Mouse (Mus musculus) small intestine, adult 2 months (tissue): ENCODE results near the gene Lypd3.
A peak's percentile ranks its signal among the peaks of the same experiment; 100 is the strongest.

Source experiments
- CTCF ChIP-seq: fragments of 200-500 bp; IDR thresholded peaks from 2 replicates; pipeline ENCODE4 v1.5.1; 2012; ENCODE audit warnings: low read depth, mild to moderate bottlenecking, control low read depth, inconsistent platforms, low read length, moderate library complexity, mixed read lengths; ENCODE audit not compliant: insufficient replicate concordance, insufficient read length; ENCODE audit errors: extremely low read depth
- POLR2A ChIP-seq: fragments of 200-500 bp; IDR thresholded peaks from 2 replicates; pipeline ENCODE4 v1.6.1; 2012; ENCODE audit warnings: low read depth, mild to moderate bottlenecking, control low read depth, inconsistent platforms, low read length, moderate library complexity

DNA sequence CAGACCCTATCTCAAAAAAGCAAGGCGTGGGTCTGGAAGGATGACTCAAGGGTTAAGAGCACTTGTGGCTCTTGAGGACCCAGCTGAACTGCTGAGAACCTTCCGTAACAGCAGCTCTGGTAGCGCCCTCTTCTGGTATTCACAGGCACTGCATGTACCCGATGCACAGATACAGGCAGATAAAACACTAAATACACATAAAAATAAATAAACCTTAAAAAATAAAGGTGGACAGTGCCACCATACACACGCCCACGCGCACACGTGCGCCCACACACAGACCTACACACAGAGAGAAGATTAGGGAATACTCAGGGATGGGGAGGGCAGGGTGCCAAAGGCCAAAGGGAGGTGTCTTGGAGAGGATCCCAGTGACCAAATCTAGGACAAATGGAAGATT, 6.1 kb downstream of the Lypd3 start:
- TF ChIP-seq CTCF (peak; percentile 84; the same call in 1 of the 2 replicates), POLR2A (no peak)
